Mouse (Mus musculus) liver, embryonic 11.5 days (tissue): ENCODE results near the gene Agap2. TPM values are rescaled to one million over a fixed set of nuclear protein-coding genes. Genes with fewer than 3 reads are reported as not detected.
A peak's percentile ranks its signal among the peaks of the same experiment; 100 is the strongest.

Experiments
- ATAC-seq: fragments of 200-750 bp; cut with Nextera tagmentation; replicated peaks from 2 replicates; pipeline ENCODE4 v1.8.0; 2017; ENCODE audit warnings: moderate number of reproducible peaks, mild to moderate bottlenecking, moderate TSS enrichment, moderate library complexity; ENCODE audit not compliant: low FRiP score
- DNase-seq: peaks from one replicate; pipeline ENCODE4 v3.0.0-alpha.2; 2017; ENCODE audit warnings: low spot score
- H3K27ac ChIP-seq: fragments of 300-500 bp; sonication (generic); 2 replicates; pipeline ENCODE4 v1.5.1; 2014; ENCODE audit warnings: mild to moderate bottlenecking, low read depth, low read length, control low read depth
- H3K27me3 ChIP-seq: fragments of 300-500 bp; sonication (generic); replicated peaks from 2 replicates; pipeline ENCODE4 v1.6.1; 2014; ENCODE audit warnings: low read length, mixed read lengths; ENCODE audit not compliant: control insufficient read depth, insufficient read depth
- H3K36me3 ChIP-seq: fragments of 300-500 bp; sonication (generic); 2 replicates; pipeline ENCODE4 v1.6.1; 2014; ENCODE audit warnings: mild to moderate bottlenecking, low read length, moderate library complexity, mixed read lengths; ENCODE audit not compliant: control insufficient read depth, insufficient read depth
- H3K4me1 ChIP-seq: fragments of 300-500 bp; sonication (generic); replicated peaks from 2 replicates; pipeline ENCODE4 v1.6.1; 2014; ENCODE audit warnings: low read length, mixed read lengths; ENCODE audit not compliant: control insufficient read depth, insufficient read depth
- H3K4me2 ChIP-seq: fragments of 300-500 bp; sonication (generic); 2 replicates; pipeline ENCODE4 v1.6.1; 2014; ENCODE audit warnings: mild to moderate bottlenecking, control low read depth, moderate library complexity
- H3K4me3 ChIP-seq: fragments of 300-500 bp; sonication (generic); 2 replicates; pipeline ENCODE4 v1.5.1; 2014; ENCODE audit warnings: low read depth, low read length, control low read depth
- H3K9ac ChIP-seq: fragments of 300-500 bp; sonication (generic); 2 replicates; pipeline ENCODE4 v1.6.1; 2014; ENCODE audit warnings: low read depth, low read length, control low read depth
- H3K9me3 ChIP-seq: fragments of 300-500 bp; sonication (generic); 2 replicates; pipeline ENCODE4 v1.6.1; 2016; ENCODE audit warnings: low read length, inconsistent platforms, mixed read lengths; ENCODE audit not compliant: control insufficient read depth
- WGBS: fragments of 180-500 bp; shearing (Covaris S2); extraction: QIAGEN DNeasy Blood & Tissue Kit; methylation state at CpG from one replicate; pipeline ENCODE4 v1.1.7; 2014; 5-methylcytosine and 5-hydroxymethylcytosine counted together
- polyA plus RNA-seq: library from polyadenylated mRNA; unstranded; fragments of >200 nt; fragmentation: Nextera tagmentation; extraction: Ambion mirVana; gene quantifications from 2 replicates; pipeline ENCODE4 v1.2.1, GENCODE M21; 2014

Gene Agap2
- polyA plus RNA-seq, 1 experiment from 2014 or later: 2.2 TPM

GRCm38 (mm10) chr10:127078001-127078676, 3.1 kb downstream of the Agap2 start:
- peak overlapping the region; percentile 77 for H3K4me2 ChIP-seq
- H3K4me3 ChIP-seq: peak overlapping the region; percentile 56
- H3K36me3 ChIP-seq: no peaks in the 10 kb centered on the region
- 29% methylated on average over 12 of the region's 12 CpGs for WGBS
- DNase-seq (no peak), ATAC-seq (no peak)
- H3K9ac ChIP-seq: no peak overlapping the region
- H3K4me1 ChIP-seq: peaks cover 29% of the 10 kb centered on the region
- H3K27ac ChIP-seq: no peak overlapping the region
- H3K9me3 ChIP-seq: no peaks in the 10 kb centered on the region
- H3K27me3 ChIP-seq: peaks cover 60% of the 10 kb centered on the region

- no peak for ATAC-seq
- no peak for DNase-seq
- H3K27ac ChIP-seq: no peak overlapping the region
- peaks cover 29% of the 10 kb centered on the region for H3K4me1 ChIP-seq
- H3K9ac ChIP-seq: peak overlapping the region; percentile 2; the same call in 1 of the 2 replicates
- H3K4me3 ChIP-seq: peak overlapping the region; percentile 56
- 3% methylated on average over 24 of the region's 49 CpGs for WGBS
- H3K36me3 ChIP-seq: no peaks in the 10 kb centered on the region
- no peaks in the 10 kb centered on the region for H3K9me3 ChIP-seq
- peaks cover 66% of the 10 kb centered on the region for H3K27me3 ChIP-seq
- peak overlapping the region; percentile 77 for H3K4me2 ChIP-seq
Measured at GRCm38 (mm10) chr10:127078677-127079575, 3.8 kb downstream of the Agap2 start.

- Histone ChIP-seq H3K4me3 (peak overlapping the region; percentile 56), H3K36me3 (no peaks in the 10 kb centered on the region), H3K27ac (no peak overlapping the region), H3K27me3 (peaks cover 67% of the 10 kb centered on the region), H3K9me3 (no peaks in the 10 kb centered on the region), H3K4me2 (peak overlapping the region; percentile 77), H3K4me1 (peaks cover 29% of the 10 kb centered on the region), H3K9ac (peak overlapping the region; percentile 27; the same call in 1 of the 2 replicates)
- ATAC-seq: no peak; the same call in 1 of the 2 replicates
- WGBS: 9% methylated on average over 70 of the region's 70 CpGs
- no peak for DNase-seq
Measured at GRCm38 (mm10) chr10:127079665-127080391, 4.7 kb downstream of the Agap2 start.

DNA sequence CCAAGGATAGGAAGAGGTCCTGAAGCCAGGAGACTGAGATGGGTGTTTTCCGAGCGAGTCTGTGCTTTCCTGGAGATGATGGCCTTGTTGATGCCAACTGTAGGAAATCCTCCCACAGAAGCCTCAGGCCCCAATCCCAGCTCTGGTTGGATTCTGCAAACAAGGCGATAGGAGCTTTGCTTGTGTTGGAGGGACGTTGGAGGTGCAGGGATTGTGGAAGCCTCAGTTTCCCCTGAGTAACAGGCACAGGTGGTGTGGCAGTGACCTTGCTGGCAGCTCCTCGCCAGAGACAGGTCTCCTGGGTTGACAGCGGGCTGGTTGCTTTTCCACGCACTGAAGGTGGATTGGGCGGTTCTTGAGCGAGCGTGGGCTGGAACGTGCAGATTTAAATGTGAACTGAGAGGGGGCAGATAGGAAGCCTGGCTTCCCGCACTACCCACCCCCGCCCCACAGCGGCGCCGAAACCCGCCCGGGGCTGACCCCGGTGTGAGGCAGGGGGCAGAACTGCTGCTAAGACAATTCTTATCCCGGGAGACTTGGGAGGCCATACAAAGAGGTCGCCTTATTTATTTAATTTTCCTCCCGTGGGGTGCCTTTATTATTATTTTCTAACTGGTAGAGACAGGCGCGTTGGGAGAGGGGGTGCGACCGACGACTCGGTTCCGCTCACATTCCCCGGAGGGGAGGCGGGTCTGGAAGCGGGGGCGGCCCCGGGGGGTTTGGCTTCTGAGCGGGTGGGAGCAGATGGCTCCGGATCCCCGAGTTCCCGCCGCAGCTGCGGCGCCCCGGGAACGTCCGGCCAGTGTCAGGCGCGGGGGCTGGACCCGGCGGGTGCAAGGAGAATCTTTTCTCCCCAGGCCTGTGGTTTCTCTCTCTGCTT, 6.1 kb downstream of the Agap2 start:
- peak overlapping the region; percentile 33 for H3K4me3 ChIP-seq
- ATAC-seq (no peak), DNase-seq (no peak)
- peaks cover 66% of the 10 kb centered on the region for H3K27me3 ChIP-seq
- H3K4me2 ChIP-seq: peak overlapping the region; percentile 58
- no peaks in the 10 kb centered on the region for H3K9me3 ChIP-seq
- peaks cover 28% of the 10 kb centered on the region for H3K4me1 ChIP-seq
- no peaks in the 10 kb centered on the region for H3K36me3 ChIP-seq
- no peak overlapping the region for H3K27ac ChIP-seq
- H3K9ac ChIP-seq: 0 out of 2 replicates have a peak overlapping the region, but pooled peaks have one; percentile 20
- 9% methylated on average over 48 of the region's 48 CpGs for WGBS

- ATAC-seq: no peak; the same call in 1 of the 2 replicates
- H3K4me1 ChIP-seq: peaks cover 23% of the 10 kb centered on the region
Measured at GRCm38 (mm10) chr10:127081996-127082620, 7.0 kb downstream of the Agap2 start.

GRCm38 (mm10) chr10:127083292-127083914, 8.3 kb downstream of the Agap2 start:
- H3K4me3 ChIP-seq: no peak overlapping the region
- no peak overlapping the region for H3K27ac ChIP-seq
- no peak overlapping the region for H3K4me2 ChIP-seq
- DNase-seq (no peak), ATAC-seq (no peak)
- H3K36me3 ChIP-seq: no peaks in the 10 kb centered on the region
- H3K9me3 ChIP-seq: no peaks in the 10 kb centered on the region
- 39% methylated on average over 8 of the region's 8 CpGs for WGBS
- no peak overlapping the region for H3K9ac ChIP-seq
- H3K4me1 ChIP-seq: peaks cover 19% of the 10 kb centered on the region
- H3K27me3 ChIP-seq: peaks cover 53% of the 10 kb centered on the region

More at GRCm38 (mm10) chr10:127081996-127082620, 7.0 kb downstream of the Agap2 start:
- Histone ChIP-seq H3K36me3 (no peaks in the 10 kb centered on the region), H3K9ac (no peak overlapping the region), H3K27me3 (peaks cover 64% of the 10 kb centered on the region), H3K4me2 (peak overlapping the region; percentile 58), H3K4me3 (no peak overlapping the region), H3K27ac (no peak overlapping the region), H3K9me3 (no peaks in the 10 kb centered on the region)
- DNase-seq: no peak
- 49% methylated on average over 8 of the region's 8 CpGs for WGBS

DNA sequence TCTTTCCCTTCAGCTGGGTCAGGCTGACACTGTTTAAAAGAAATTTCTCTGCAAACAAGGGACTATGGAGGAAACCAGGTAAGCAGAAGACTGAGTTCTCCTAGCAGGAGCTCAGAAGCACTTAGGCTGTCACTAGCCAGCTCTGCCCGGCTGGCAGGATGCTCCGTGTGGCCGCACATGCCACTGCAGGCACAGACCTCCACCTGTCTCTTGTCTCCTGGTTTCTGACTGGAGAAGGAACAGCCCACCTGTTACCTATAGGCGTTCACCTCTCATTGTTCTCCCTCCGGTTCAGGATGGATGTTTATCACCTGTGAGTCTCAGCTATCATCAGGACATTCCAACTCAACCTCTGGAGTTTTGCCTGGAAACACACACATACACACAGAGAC, 8.8 kb downstream of the Agap2 start:
- H3K4me3 ChIP-seq: no peak overlapping the region
- WGBS: 64% methylated on average over 5 of the region's 5 CpGs

More for the DNA sequence above, 8.8 kb downstream of the Agap2 start:
- peaks cover 49% of the 10 kb centered on the region for H3K27me3 ChIP-seq
- H3K9me3 ChIP-seq: no peaks in the 10 kb centered on the region
- H3K9ac ChIP-seq: no peak overlapping the region
- no peaks in the 10 kb centered on the region for H3K36me3 ChIP-seq
- H3K27ac ChIP-seq: no peak overlapping the region
- no peak overlapping the region for H3K4me2 ChIP-seq
- peaks cover 19% of the 10 kb centered on the region for H3K4me1 ChIP-seq
- DNase-seq: no peak
- no peak for ATAC-seq
